Mouse (Mus musculus) stomach, embryonic 14.5 days (tissue): ENCODE measurements around the gene Mgst2. TPM values are rescaled to one million over a fixed set of nuclear protein-coding genes. Genes with fewer than 3 reads are reported as not detected.

Source experiments
- ATAC-seq: fragments of 200-750 bp; cut with Nextera tagmentation; 2 replicates; pipeline ENCODE4 v1.8.0; 2017; ENCODE audit warnings: low read depth, moderate TSS enrichment; ENCODE audit not compliant: insufficient number of reproducible peaks, insufficient read depth, low FRiP score
- H3K27ac ChIP-seq: fragments of 300-500 bp; sonication (generic); 2 replicates; pipeline ENCODE4 v1.5.1; 2014; ENCODE audit warnings: mild to moderate bottlenecking, low read length, moderate library complexity, mixed read lengths
- H3K27me3 ChIP-seq: fragments of 300-500 bp; sonication (generic); 2 replicates; pipeline ENCODE4 v1.6.1; 2014; ENCODE audit warnings: low read length, control low read depth, mixed read lengths; ENCODE audit not compliant: control insufficient read depth, insufficient read depth
- H3K36me3 ChIP-seq: fragments of 300-500 bp; sonication (generic); 2 replicates; pipeline ENCODE4 v1.6.1; 2014; ENCODE audit warnings: mild to moderate bottlenecking, control low read depth, low read length, moderate library complexity, mixed read lengths; ENCODE audit not compliant: control insufficient read depth, insufficient read depth
- H3K4me1 ChIP-seq: fragments of 300-500 bp; sonication (generic); 2 replicates; pipeline ENCODE4 v1.6.1; 2014; ENCODE audit warnings: low read length, control low read depth, mixed read lengths; ENCODE audit not compliant: control insufficient read depth, insufficient read depth
- H3K4me2 ChIP-seq: fragments of 300-500 bp; sonication (generic); replicated peaks from 2 replicates; pipeline ENCODE4 v1.6.1; 2014; ENCODE audit warnings: low read depth, low read length, control low read depth
- H3K4me3 ChIP-seq: fragments of 300-500 bp; sonication (generic); 2 replicates; pipeline ENCODE4 v1.5.1; 2014; ENCODE audit warnings: low read depth, low read length, control low read depth
- H3K9ac ChIP-seq: fragments of 300-500 bp; sonication (generic); replicated peaks from 2 replicates; pipeline ENCODE4 v1.6.1; 2014; ENCODE audit warnings: low read depth, mild to moderate bottlenecking, control low read depth, low read length, moderate library complexity, mixed read lengths
- H3K9me3 ChIP-seq: fragments of 300-500 bp; sonication (generic); 2 replicates; pipeline ENCODE4 v1.6.1; 2016; ENCODE audit warnings: low read depth, low read length, control low read depth; ENCODE audit not compliant: control insufficient read depth
- WGBS: fragments of 180-500 bp; shearing (Covaris S2); extraction: QIAGEN DNeasy Blood & Tissue Kit; methylation state at CpG from one replicate; pipeline ENCODE4 v1.1.7; 2014; 5-methylcytosine and 5-hydroxymethylcytosine counted together
- polyA plus RNA-seq: library from polyadenylated mRNA; unstranded; fragments of >200 nt; fragmentation: Nextera tagmentation; extraction: Ambion mirVana; gene quantifications from 2 replicates; pipeline ENCODE4 v1.2.1, GENCODE M21; 2014

Mgst2 gene
- polyA plus RNA-seq, 1 experiment from 2014 or later: 22.0 TPM

- Histone ChIP-seq H3K36me3 (no peaks in the 10 kb centered on the region), H3K27ac (no peak overlapping the region), H3K4me2 (no peak overlapping the region), H3K4me1 (peaks cover 4% of the 10 kb centered on the region; the same call in 1 of the 2 replicates), H3K4me3 (no peak overlapping the region), H3K27me3 (no peaks in the 10 kb centered on the region), H3K9ac (no peak overlapping the region), H3K9me3 (no peaks in the 10 kb centered on the region)
- WGBS: 81% methylated on average over 6 of the region's 6 CpGs
- ATAC-seq: no peak
These were observed 66.1 kb downstream of the Mgst2 start for GRCm38 (mm10) chr3:51726257-51726656.

GRCm38 (mm10) chr3:51727487-51727886 is 67.3 kb downstream of the Mgst2 start:
- no peak for ATAC-seq
- Histone ChIP-seq H3K27me3 (no peaks in the 10 kb centered on the region), H3K4me3 (no peak overlapping the region), H3K4me2 (no peak overlapping the region), H3K4me1 (peaks cover 4% of the 10 kb centered on the region; the same call in 1 of the 2 replicates), H3K9ac (no peak overlapping the region), H3K27ac (no peak overlapping the region), H3K9me3 (no peaks in the 10 kb centered on the region), H3K36me3 (no peaks in the 10 kb centered on the region)
- WGBS: 68% methylated on average over 3 of the region's 3 CpGs

GRCm38 (mm10) chr3:51727968-51728367 is 67.8 kb downstream of the Mgst2 start:
- Histone ChIP-seq H3K4me1 (peaks cover 4% of the 10 kb centered on the region; the same call in 1 of the 2 replicates), H3K9me3 (no peaks in the 10 kb centered on the region), H3K9ac (no peak overlapping the region), H3K27me3 (no peaks in the 10 kb centered on the region), H3K4me2 (no peak overlapping the region), H3K4me3 (no peak overlapping the region), H3K36me3 (no peaks in the 10 kb centered on the region), H3K27ac (no peak overlapping the region)
- 42% methylated on average over 8 of the region's 8 CpGs for WGBS
- 0 out of 2 replicates have a peak, but pooled peaks have one; percentile 31 for ATAC-seq

GRCm38 (mm10) chr3:51728456-51728855 is 68.3 kb downstream of the Mgst2 start:
- Histone ChIP-seq H3K9me3 (no peaks in the 10 kb centered on the region), H3K4me3 (no peak overlapping the region), H3K27me3 (no peaks in the 10 kb centered on the region), H3K4me1 (peaks cover 4% of the 10 kb centered on the region; the same call in 1 of the 2 replicates), H3K36me3 (no peaks in the 10 kb centered on the region), H3K27ac (no peak overlapping the region), H3K4me2 (no peak overlapping the region), H3K9ac (no peak overlapping the region)
- 60% methylated on average over 12 of the region's 12 CpGs for WGBS
- peak; percentile 84; the same call in 1 of the 2 replicates for ATAC-seq

- no peaks in the 10 kb centered on the region for H3K36me3 ChIP-seq
- no peak overlapping the region for H3K4me3 ChIP-seq
- H3K9ac ChIP-seq: no peak overlapping the region
- 73% methylated on average over 14 of the region's 14 CpGs for WGBS
- H3K9me3 ChIP-seq: no peaks in the 10 kb centered on the region
- no peaks in the 10 kb centered on the region for H3K27me3 ChIP-seq
- H3K4me2 ChIP-seq: no peak overlapping the region
- peak; percentile 48; the same call in 1 of the 2 replicates for ATAC-seq
- peaks cover 4% of the 10 kb centered on the region; the same call in 1 of the 2 replicates for H3K4me1 ChIP-seq
- H3K27ac ChIP-seq: no peak overlapping the region
These were observed 69.2 kb downstream of the Mgst2 start for GRCm38 (mm10) chr3:51729109-51729918.

DNA sequence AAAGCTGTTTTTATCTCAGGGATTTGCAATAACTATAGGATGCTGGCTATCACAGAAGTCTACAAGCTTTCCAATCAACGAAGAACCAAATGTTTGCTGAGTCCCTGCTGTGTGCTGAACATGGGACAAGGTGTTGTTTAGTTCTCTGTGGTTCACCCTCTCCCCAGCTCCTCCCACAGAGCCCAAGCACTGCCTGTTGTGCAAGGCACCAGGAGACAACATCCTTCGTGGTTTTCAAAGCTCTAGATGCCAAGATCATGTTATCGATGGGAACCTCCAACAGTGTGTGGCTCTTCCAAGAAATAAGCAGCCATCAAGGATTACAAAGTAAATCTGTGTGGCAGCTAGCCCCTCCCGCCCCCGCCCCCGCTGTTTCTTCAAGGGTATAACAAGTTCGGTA is 70.5 kb downstream of the Mgst2 start:
- no peak overlapping the region for H3K9ac ChIP-seq
- no peaks in the 10 kb centered on the region for H3K9me3 ChIP-seq
- 88% methylated on average over 7 of the region's 7 CpGs for WGBS
- peaks cover 4% of the 10 kb centered on the region; the same call in 1 of the 2 replicates for H3K4me1 ChIP-seq
- no peaks in the 10 kb centered on the region for H3K27me3 ChIP-seq
- no peak for ATAC-seq
- no peak overlapping the region for H3K4me2 ChIP-seq
- H3K36me3 ChIP-seq: no peaks in the 10 kb centered on the region
- no peak overlapping the region for H3K4me3 ChIP-seq
- H3K27ac ChIP-seq: no peak overlapping the region

- WGBS: 84% methylated on average over 16 of the region's 16 CpGs
- H3K27me3 ChIP-seq: no peaks in the 10 kb centered on the region
- H3K4me1 ChIP-seq: peaks cover 4% of the 10 kb centered on the region; the same call in 1 of the 2 replicates
- no peak overlapping the region for H3K9ac ChIP-seq
- no peak for ATAC-seq
- no peak overlapping the region; the same call in 1 of the 2 replicates for H3K27ac ChIP-seq
- no peak overlapping the region for H3K4me3 ChIP-seq
- H3K9me3 ChIP-seq: no peaks in the 10 kb centered on the region
- no peaks in the 10 kb centered on the region for H3K36me3 ChIP-seq
- no peak overlapping the region for H3K4me2 ChIP-seq
These were observed 71.9 kb downstream of the Mgst2 start for GRCm38 (mm10) chr3:51731949-51732636.
